Mouse (Mus musculus) heart, postnatal 0 days (tissue): ENCODE data around the gene Dtnbp1. TPM values are rescaled to one million over a fixed set of nuclear protein-coding genes. Genes with fewer than 3 reads are reported as not detected.

ENCODE experiments used
- ATAC-seq: fragments of 200-750 bp; cut with Nextera tagmentation; 2 replicates; pipeline ENCODE4 v1.8.0; 2017; ENCODE audit warnings: low read depth, moderate number of reproducible peaks, moderate library complexity; ENCODE audit not compliant: insufficient read depth
- DNase-seq: peaks from one replicate; pipeline ENCODE4 v3.0.0-alpha.2; 2016; ENCODE audit warnings: low spot score
- H3K27ac ChIP-seq: fragments of 300-500 bp; sonication (generic); 2 replicates; pipeline ENCODE4 v1.5.1; 2014; ENCODE audit warnings: low read depth, mild to moderate bottlenecking
- H3K27me3 ChIP-seq: fragments of 300-500 bp; sonication (generic); 2 replicates; pipeline ENCODE4 v1.6.1; 2014; ENCODE audit warnings: low read length, mixed read lengths; ENCODE audit not compliant: control insufficient read depth, insufficient read depth
- H3K36me3 ChIP-seq: fragments of 300-500 bp; sonication (generic); replicated peaks from 2 replicates; pipeline ENCODE4 v1.6.1; 2014; ENCODE audit warnings: low read length, mixed read lengths; ENCODE audit not compliant: control insufficient read depth, insufficient read depth
- H3K4me1 ChIP-seq: fragments of 300-500 bp; sonication (generic); 2 replicates; pipeline ENCODE4 v1.6.1; 2014; ENCODE audit warnings: antibody characterized with exemption; ENCODE audit not compliant: control insufficient read depth, insufficient read depth
- H3K4me2 ChIP-seq: fragments of 300-500 bp; sonication (generic); 2 replicates; pipeline ENCODE4 v1.6.1; 2014; ENCODE audit warnings: low read depth, mild to moderate bottlenecking, low read length, moderate library complexity
- H3K4me3 ChIP-seq: fragments of 300-500 bp; sonication (generic); 2 replicates; pipeline ENCODE4 v1.5.1; 2014; ENCODE audit warnings: low read depth, low read length
- H3K9ac ChIP-seq: fragments of 300-500 bp; sonication (generic); replicated peaks from 2 replicates; pipeline ENCODE4 v1.6.1; 2014; ENCODE audit warnings: low read depth, low read length, mixed read lengths
- H3K9me3 ChIP-seq: fragments of 300-500 bp; sonication (generic); replicated peaks from 2 replicates; pipeline ENCODE4 v1.6.1; 2016; ENCODE audit warnings: low read length; ENCODE audit not compliant: control insufficient read depth
- CTCF ChIP-seq: IDR thresholded peaks from 2 replicates; pipeline ENCODE4 v1.5.1; 2016; ENCODE audit warnings: antibody characterized with exemption, control low read depth, low read depth
- EP300 ChIP-seq: IDR thresholded peaks from 2 replicates; pipeline ENCODE4 v1.6.1; 2016; ENCODE audit warnings: antibody characterized with exemption, low read depth
- WGBS: fragments of 180-500 bp; shearing (Covaris S2); extraction: QIAGEN DNeasy Blood & Tissue Kit; methylation state at CpG from one replicate; pipeline ENCODE4 v1.1.7; 2014; 5-methylcytosine and 5-hydroxymethylcytosine counted together
- polyA plus RNA-seq: library from polyadenylated mRNA; unstranded; fragments of >200 nt; fragmentation: Nextera tagmentation; extraction: Ambion mirVana; gene quantifications from 2 replicates; pipeline ENCODE4 v1.2.1, GENCODE M21; 2015
- total RNA-seq: library from RNA; depleted of rRNA; stranded (reverse); fragments of >200 nt; gene quantifications from 2 replicates; pipeline ENCODE4 v1.2.3, GENCODE M21; 2014; ENCODE audit warnings: low replicate concordance

The Dtnbp1 gene
- total and polyA plus RNA-seq, 2 experiments from 2014 or later, result 53.7 to 86.0 TPM

DNA sequence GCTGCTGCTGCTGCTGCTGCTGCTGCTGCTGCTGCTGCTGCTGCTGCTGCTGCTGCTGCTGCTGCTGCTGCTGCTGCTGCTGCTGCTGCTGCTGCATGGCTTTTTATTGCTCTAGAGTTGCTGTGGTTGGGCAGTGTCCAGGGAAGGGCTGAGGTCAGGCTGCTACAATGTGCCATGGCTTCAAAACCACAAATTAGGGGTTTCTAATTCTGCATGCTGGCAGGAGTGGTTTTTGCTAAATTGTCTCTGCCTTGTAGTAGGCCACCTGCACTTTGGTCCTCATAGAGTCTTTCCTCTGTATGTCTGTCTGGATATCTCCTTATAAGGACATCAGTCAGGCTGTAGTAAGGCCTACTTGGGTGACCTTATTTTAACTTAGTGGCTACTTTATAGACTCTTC, 98.5 kb downstream of the Dtnbp1 start:
- Histone ChIP-seq H3K4me1 (peaks cover 7% of the 10 kb centered on the region), H3K4me2 (no peak overlapping the region), H3K36me3 (peaks cover 46% of the 10 kb centered on the region), H3K9ac (no peak overlapping the region), H3K27ac (no peak overlapping the region), H3K27me3 (no peaks in the 10 kb centered on the region), H3K9me3 (no peaks in the 10 kb centered on the region), H3K4me3 (no peak overlapping the region)
- ATAC-seq, result no peak
- DNase-seq, result no peak
- TF ChIP-seq CTCF (no peak), EP300 (no peak)

GRCm38 (mm10) chr13:44902299-44902698, 99.6 kb downstream of the Dtnbp1 start:
- Histone ChIP-seq H3K4me3 (no peak overlapping the region), H3K36me3 (peaks cover 54% of the 10 kb centered on the region), H3K4me2 (no peak overlapping the region), H3K4me1 (no peaks in the 10 kb centered on the region), H3K9ac (no peak overlapping the region), H3K27ac (no peak overlapping the region), H3K27me3 (no peaks in the 10 kb centered on the region), H3K9me3 (no peaks in the 10 kb centered on the region)
- no peak for ATAC-seq
- no peak for DNase-seq
- TF ChIP-seq CTCF (no peak), EP300 (no peak)
- WGBS, result 89% methylated on average over 6 of the region's 6 CpGs

- WGBS, result 91% methylated on average over 12 of the region's 12 CpGs
- peaks cover 31% of the 10 kb centered on the region for H3K36me3 ChIP-seq
These were observed 105.7 kb downstream of the Dtnbp1 start for GRCm38 (mm10) chr13:44896211-44896610.

GRCm38 (mm10) chr13:44891813-44892730, 109.9 kb downstream of the Dtnbp1 start:
- Histone ChIP-seq H3K9me3 (no peaks in the 10 kb centered on the region), H3K9ac (no peak overlapping the region), H3K4me3 (no peak overlapping the region), H3K27ac (no peak overlapping the region), H3K4me1 (peaks cover 18% of the 10 kb centered on the region), H3K27me3 (no peaks in the 10 kb centered on the region), H3K4me2 (no peak overlapping the region), H3K36me3 (peaks cover 18% of the 10 kb centered on the region)
- ATAC-seq (no peak), DNase-seq (no peak)
- 65% methylated on average over 5 of the region's 5 CpGs for WGBS
- TF ChIP-seq CTCF (no peak), EP300 (no peak)

More at GRCm38 (mm10) chr13:44896211-44896610, 105.7 kb downstream of the Dtnbp1 start:
- Histone ChIP-seq H3K27me3 (no peaks in the 10 kb centered on the region), H3K4me1 (peaks cover 8% of the 10 kb centered on the region), H3K4me3 (no peak overlapping the region), H3K27ac (no peak overlapping the region), H3K9me3 (no peaks in the 10 kb centered on the region), H3K4me2 (no peak overlapping the region), H3K9ac (no peak overlapping the region)
- DNase-seq (no peak), ATAC-seq (no peak)
- no peak for TF ChIP-seq CTCF
- no peak for TF ChIP-seq EP300

DNA sequence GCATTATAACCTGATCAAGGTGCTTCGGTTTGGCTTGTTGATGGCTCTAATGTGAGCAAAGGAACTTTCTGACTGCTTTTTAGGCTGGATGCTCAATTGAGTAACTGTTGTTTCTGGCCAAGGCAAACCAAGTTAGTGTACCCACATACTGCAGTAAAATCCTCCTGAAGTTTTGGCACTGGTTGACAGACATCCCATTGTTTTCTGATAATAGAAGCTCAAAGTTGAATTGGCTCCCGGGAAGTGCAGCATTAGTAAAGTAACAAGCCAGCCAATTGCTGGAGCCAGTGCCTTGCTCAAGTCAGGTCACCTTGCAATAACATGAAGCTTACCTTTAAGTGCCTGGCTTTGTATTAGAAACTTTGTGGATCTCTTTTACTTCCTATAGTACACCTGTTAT, 111.3 kb downstream of the Dtnbp1 start:
- no peak for DNase-seq
- WGBS, result 60% methylated on average over 2 of the region's 2 CpGs

More for the DNA sequence above, 111.3 kb downstream of the Dtnbp1 start:
- Histone ChIP-seq H3K27ac (no peak overlapping the region), H3K4me1 (peaks cover 18% of the 10 kb centered on the region), H3K36me3 (peaks cover 7% of the 10 kb centered on the region), H3K4me2 (no peak overlapping the region), H3K27me3 (no peaks in the 10 kb centered on the region), H3K4me3 (no peak overlapping the region), H3K9ac (no peak overlapping the region), H3K9me3 (no peaks in the 10 kb centered on the region)
- no peak for ATAC-seq
- TF ChIP-seq CTCF (no peak), EP300 (no peak)
